Comparison of ENCODE assay signal across 24 mouse cellular contexts in genomic region chr11:79074611-79075010, GRCm38 (mm10).
"Had no signal": no experiment of that assay in that cellular context is flagged by ENCODE, and none has a peak within 500 bp of the region (broad histone marks: within the 10 kb centered on the region; RNA-seq: fewer than 3 reads in every experiment).

No protein-coding gene starts in this region.

- H3K27me3 ChIP-seq: heart, embryonic 12.5 days; hindbrain, embryonic 12.5 days; intestine, embryonic 15.5 days; limb, embryonic 13.5 days; limb, embryonic 15.5 days had no signal

- H3K27ac ChIP-seq: gastrocnemius, adult 2 months; hindbrain, embryonic 12.5 days; hindbrain, embryonic 14.5 days; intestine, embryonic 15.5 days; layer of hippocampus, adult 2 months; limb, embryonic 13.5 days; limb, embryonic 15.5 days had no signal

- H3K36me3 ChIP-seq: hindbrain, embryonic 12.5 days; intestine, embryonic 15.5 days had no signal

- H3K9ac ChIP-seq: heart, embryonic 12.5 days; hindbrain, embryonic 12.5 days; hindbrain, embryonic 14.5 days; intestine, embryonic 15.5 days; limb, embryonic 13.5 days; limb, embryonic 15.5 days; liver, embryonic 14.5 days had no signal

- H3K4me2 ChIP-seq: heart, embryonic 12.5 days; hindbrain, embryonic 12.5 days; hindbrain, embryonic 14.5 days; intestine, embryonic 15.5 days; limb, embryonic 13.5 days; limb, embryonic 15.5 days had no signal

- DNase-seq: gastrocnemius, adult 2 months; gastrocnemius, postnatal 10 days; gastrocnemius, postnatal 25 days; heart, adult 18-20 months; heart, postnatal 10 days; heart, postnatal 4 days; kidney, adult 18-20 months; kidney, adult 8-10 months; kidney, postnatal 10 days; kidney, postnatal 25 days; kidney, postnatal 4 days; left cerebral cortex, postnatal 4 days had no signal

- ATAC-seq: hindbrain, embryonic 16.5 days; inflammation-experienced regulatory T-cells, adult 6 months; intestine, embryonic 15.5 days; intestine, postnatal 0 days had no signal

- H3K4me3 ChIP-seq: gastrocnemius, adult 2 months; heart, embryonic 12.5 days; hindbrain, embryonic 10.5 days; hindbrain, embryonic 12.5 days; intestine, embryonic 15.5 days; layer of hippocampus, adult 2 months; limb, embryonic 13.5 days; limb, embryonic 15.5 days had no signal

- H3K9me3 ChIP-seq: heart, embryonic 12.5 days; hindbrain, embryonic 10.5 days; hindbrain, embryonic 12.5 days; intestine, embryonic 15.5 days; limb, embryonic 13.5 days; limb, embryonic 15.5 days had no signal
